Mouse (Mus musculus): ENCODE measurements around the gene Arsg. TPM values are rescaled to one million over a fixed set of nuclear protein-coding genes. Genes with fewer than 3 reads are reported as not detected.

The Arsg gene
- total RNA-seq, 1 experiment = 1.0 TPM

GRCm38 (mm10) chr11:109554443-109554842 is 81.3 kb downstream of the Arsg start:
- no peaks in the 10 kb centered on the region for H3K9me3 ChIP-seq (ENCODE audit: control insufficient read depth, insufficient read depth, low read depth, low read length)
- in situ Hi-C loops (cut with MboI; ENCODE audit: low sequenced_read_pairs in 2 of 2, unreplicated experiment in 2 of 2) = no loop called here
- H3K36me3 ChIP-seq (ENCODE audit: control insufficient read depth, insufficient read depth, low read length, poor library complexity, severe bottlenecking) = no peaks in the 10 kb centered on the region
- H3K27ac ChIP-seq (ENCODE audit: insufficient read depth, low read depth, low read length, poor library complexity, severe bottlenecking) = no peak overlapping the region
- no peak overlapping the region for H3K9ac ChIP-seq (ENCODE audit: insufficient read depth, low read depth, low read length, poor library complexity, severe bottlenecking)
- TF ChIP-seq MAFK (IDR thresholded peaks at IDR 0.05; ENCODE audit: insufficient read depth, low read depth, low read length) (no peak), HCFC1 (IDR thresholded peaks at IDR 0.05; ENCODE audit: borderline replicate concordance, insufficient read depth, low read length) (no peak), ZNF384 (IDR thresholded peaks at IDR 0.05; ENCODE audit: low read depth, low read length) (no peak), ZC3H11A (IDR thresholded peaks at IDR 0.05; ENCODE audit: borderline replicate concordance, low read depth, low read length) (no peak)
- no peak overlapping the region for H3K4me3 ChIP-seq (ENCODE audit: insufficient read depth in 1 of 2, low read depth in 1 of 2, low read length in 2 of 2, poor library complexity in 1 of 2, severe bottlenecking in 1 of 2)
- DNase-seq (ENCODE audit: low read depth, low spot score) = no peak
- H3K4me1 ChIP-seq (ENCODE audit: control insufficient read depth in 2 of 2, insufficient read depth in 2 of 2, low read length in 2 of 2, poor library complexity in 1 of 2) = peaks cover 0 to 5% of the 10 kb centered on the region in 2 experiments; a peak in 1 of 4 replicates

GRCm38 (mm10) chr11:109556130-109556529 is 83.0 kb downstream of the Arsg start:
- Histone ChIP-seq H3K4me1 (ENCODE audit: control insufficient read depth in 2 of 2, insufficient read depth in 2 of 2, low read length in 2 of 2, poor library complexity in 1 of 2) (peaks cover 0 to 5% of the 10 kb centered on the region in 2 experiments; a peak in 1 of 4 replicates), H3K4me3 (ENCODE audit: insufficient read depth in 1 of 2, low read depth in 1 of 2, low read length in 2 of 2, poor library complexity in 1 of 2, severe bottlenecking in 1 of 2) (no peak overlapping the region), H3K27ac (ENCODE audit: insufficient read depth, low read depth, low read length, poor library complexity, severe bottlenecking) (no peak overlapping the region), H3K36me3 (ENCODE audit: control insufficient read depth, insufficient read depth, low read length, poor library complexity, severe bottlenecking) (no peaks in the 10 kb centered on the region), H3K9ac (ENCODE audit: insufficient read depth, low read depth, low read length, poor library complexity, severe bottlenecking) (no peak overlapping the region), H3K9me3 (ENCODE audit: control insufficient read depth, insufficient read depth, low read depth, low read length) (no peaks in the 10 kb centered on the region)
- TF ChIP-seq CHD2 (IDR thresholded peaks at IDR 0.05; ENCODE audit: low read depth, low read length) (no peak), ZNF384 (IDR thresholded peaks at IDR 0.05; ENCODE audit: low read depth, low read length) (no peak), MAFK (IDR thresholded peaks at IDR 0.05; ENCODE audit: insufficient read depth, low read depth, low read length) (no peak), ZC3H11A (IDR thresholded peaks at IDR 0.05; ENCODE audit: borderline replicate concordance, low read depth, low read length) (no peak), HCFC1 (IDR thresholded peaks at IDR 0.05; ENCODE audit: borderline replicate concordance, insufficient read depth, low read length) (no peak)
- DNase-seq (ENCODE audit: low read depth, low spot score) = no peak
- in situ Hi-C loops (cut with MboI; ENCODE audit: low sequenced_read_pairs in 2 of 2, unreplicated experiment in 2 of 2) = no loop called here

GRCm38 (mm10) chr11:109557419-109557818 is 84.2 kb downstream of the Arsg start:
- Histone ChIP-seq H3K9ac (ENCODE audit: insufficient read depth, low read depth, low read length, poor library complexity, severe bottlenecking) (no peak overlapping the region), H3K9me3 (ENCODE audit: control insufficient read depth, insufficient read depth, low read depth, low read length) (no peaks in the 10 kb centered on the region), H3K36me3 (ENCODE audit: control insufficient read depth, insufficient read depth, low read length, poor library complexity, severe bottlenecking) (no peaks in the 10 kb centered on the region), H3K27ac (ENCODE audit: insufficient read depth, low read depth, low read length, poor library complexity, severe bottlenecking) (no peak overlapping the region), H3K4me1 (ENCODE audit: control insufficient read depth in 2 of 2, insufficient read depth in 2 of 2, low read length in 2 of 2, poor library complexity in 1 of 2) (peaks cover 0 to 2% of the 10 kb centered on the region in 2 experiments; a peak in 1 of 4 replicates), H3K4me3 (ENCODE audit: insufficient read depth in 1 of 2, low read depth in 1 of 2, low read length in 2 of 2, poor library complexity in 1 of 2, severe bottlenecking in 1 of 2) (no peak overlapping the region)
- no peak for TF ChIP-seq ZC3H11A (IDR thresholded peaks at IDR 0.05; ENCODE audit: borderline replicate concordance, low read depth, low read length)
- TF ChIP-seq ZNF384 (IDR thresholded peaks at IDR 0.05; ENCODE audit: low read depth, low read length) = no peak
- TF ChIP-seq MAFK (IDR thresholded peaks at IDR 0.05; ENCODE audit: insufficient read depth, low read depth, low read length) = no peak
- TF ChIP-seq HCFC1 (IDR thresholded peaks at IDR 0.05; ENCODE audit: borderline replicate concordance, insufficient read depth, low read length) = no peak
- no peak for TF ChIP-seq CHD2 (IDR thresholded peaks at IDR 0.05; ENCODE audit: low read depth, low read length)
- DNase-seq (ENCODE audit: low read depth, low spot score) = no peak
- in situ Hi-C loops (cut with MboI; ENCODE audit: low sequenced_read_pairs in 2 of 2, unreplicated experiment in 2 of 2) = no loop called here

- Histone ChIP-seq H3K9ac (ENCODE audit: insufficient read depth, low read depth, low read length, poor library complexity, severe bottlenecking) (no peak overlapping the region), H3K36me3 (ENCODE audit: control insufficient read depth, insufficient read depth, low read length, poor library complexity, severe bottlenecking) (no peaks in the 10 kb centered on the region), H3K27ac (ENCODE audit: insufficient read depth, low read depth, low read length, poor library complexity, severe bottlenecking) (no peak overlapping the region), H3K4me1 (ENCODE audit: control insufficient read depth in 2 of 2, insufficient read depth in 2 of 2, low read length in 2 of 2, poor library complexity in 1 of 2) (no peaks in the 10 kb centered on the region), H3K9me3 (ENCODE audit: control insufficient read depth, insufficient read depth, low read depth, low read length) (no peaks in the 10 kb centered on the region), H3K4me3 (ENCODE audit: insufficient read depth in 1 of 2, low read depth in 1 of 2, low read length in 2 of 2, poor library complexity in 1 of 2, severe bottlenecking in 1 of 2) (no peak overlapping the region)
- in situ Hi-C loops (cut with MboI; ENCODE audit: low sequenced_read_pairs in 2 of 2, unreplicated experiment in 2 of 2) = no loop called here
- TF ChIP-seq ZNF384 (IDR thresholded peaks at IDR 0.05; ENCODE audit: low read depth, low read length) (no peak), MAFK (IDR thresholded peaks at IDR 0.05; ENCODE audit: insufficient read depth, low read depth, low read length) (no peak), HCFC1 (IDR thresholded peaks at IDR 0.05; ENCODE audit: borderline replicate concordance, insufficient read depth, low read length) (no peak), CHD2 (IDR thresholded peaks at IDR 0.05; ENCODE audit: low read depth, low read length) (no peak), ZC3H11A (IDR thresholded peaks at IDR 0.05; ENCODE audit: borderline replicate concordance, low read depth, low read length) (no peak)
- DNase-seq (ENCODE audit: low read depth, low spot score) = no peak
These were observed 86.1 kb downstream of the Arsg start for GRCm38 (mm10) chr11:109559241-109559640.

- Histone ChIP-seq H3K27ac (ENCODE audit: insufficient read depth, low read depth, low read length, poor library complexity, severe bottlenecking) (no peak overlapping the region), H3K4me1 (ENCODE audit: control insufficient read depth in 2 of 2, insufficient read depth in 2 of 2, low read length in 2 of 2, poor library complexity in 1 of 2) (no peaks in the 10 kb centered on the region), H3K9ac (ENCODE audit: insufficient read depth, low read depth, low read length, poor library complexity, severe bottlenecking) (no peak overlapping the region), H3K4me3 (ENCODE audit: insufficient read depth in 1 of 2, low read depth in 1 of 2, low read length in 2 of 2, poor library complexity in 1 of 2, severe bottlenecking in 1 of 2) (no peak overlapping the region), H3K36me3 (ENCODE audit: control insufficient read depth, insufficient read depth, low read length, poor library complexity, severe bottlenecking) (no peaks in the 10 kb centered on the region), H3K9me3 (ENCODE audit: control insufficient read depth, insufficient read depth, low read depth, low read length) (no peaks in the 10 kb centered on the region)
- DNase-seq (ENCODE audit: low read depth, low spot score) = peak; percentile 66
- TF ChIP-seq ZC3H11A (IDR thresholded peaks at IDR 0.05; ENCODE audit: borderline replicate concordance, low read depth, low read length) = no peak
- TF ChIP-seq CHD2 (IDR thresholded peaks at IDR 0.05; ENCODE audit: low read depth, low read length) = no peak
- TF ChIP-seq MAFK (IDR thresholded peaks at IDR 0.05; ENCODE audit: insufficient read depth, low read depth, low read length) = no peak
- no peak for TF ChIP-seq HCFC1 (IDR thresholded peaks at IDR 0.05; ENCODE audit: borderline replicate concordance, insufficient read depth, low read length)
- no peak for TF ChIP-seq ZNF384 (IDR thresholded peaks at IDR 0.05; ENCODE audit: low read depth, low read length)
- in situ Hi-C loops (cut with MboI; ENCODE audit: low sequenced_read_pairs in 2 of 2, unreplicated experiment in 2 of 2) = no loop called here
These were observed 87.7 kb downstream of the Arsg start for GRCm38 (mm10) chr11:109560793-109561257.

Data from ES-E14 (cell line).